Mouse (Mus musculus): ENCODE data around the gene Col4a4. TPM values are rescaled to one million over a fixed set of nuclear protein-coding genes. Genes with fewer than 3 reads are reported as not detected.

The Col4a4 gene
- polyA plus RNA-seq, 1 experiment from 2014 or later = 0.18 TPM

DNA sequence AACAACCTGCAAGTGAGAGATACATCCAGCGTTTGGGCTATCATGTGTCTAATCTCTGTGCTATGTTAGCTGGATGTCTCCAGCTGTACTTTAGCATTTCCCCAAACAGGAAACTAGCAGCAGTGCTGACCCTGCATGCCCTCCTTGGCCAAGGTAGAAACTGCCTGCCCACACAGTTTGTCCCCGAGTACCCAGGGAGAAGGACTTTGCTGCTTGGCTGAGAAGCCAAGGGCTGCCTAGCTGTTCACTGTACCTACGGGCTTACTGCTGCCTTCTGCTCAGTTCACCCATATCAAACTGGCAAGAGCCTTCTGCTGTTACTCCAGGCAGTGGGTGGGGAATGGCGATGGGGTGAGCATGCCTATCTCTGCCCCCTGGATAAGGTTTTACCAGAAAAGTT lies 3.6 kb upstream of the Col4a4 start:
- Histone ChIP-seq H3K27ac (ENCODE audit: low read length) (no peak overlapping the region), H3K27me3 (ENCODE audit: control insufficient read depth, insufficient read depth, low read depth, low read length) (peaks cover 10% of the 10 kb centered on the region), H3K9ac (ENCODE audit: low read depth, low read length) (no peak overlapping the region), H3K4me2 (ENCODE audit: low read depth, low read length) (no peak overlapping the region), H3K4me1 (ENCODE audit: control insufficient read depth, low read depth, low read length) (no peaks in the 10 kb centered on the region), H3K9me3 (replicated peaks; ENCODE audit: control insufficient read depth, low read length) (no peaks in the 10 kb centered on the region), H3K36me3 (ENCODE audit: control insufficient read depth, insufficient read depth) (no peaks in the 10 kb centered on the region), H3K4me3 (ENCODE audit: low read depth, low read length) (no peak overlapping the region)
- 27% methylated on average over 4 of the region's 4 CpGs for WGBS (ENCODE audit: insufficient replicate concordance)
- no peak for ATAC-seq (ENCODE audit: low read depth)

DNA sequence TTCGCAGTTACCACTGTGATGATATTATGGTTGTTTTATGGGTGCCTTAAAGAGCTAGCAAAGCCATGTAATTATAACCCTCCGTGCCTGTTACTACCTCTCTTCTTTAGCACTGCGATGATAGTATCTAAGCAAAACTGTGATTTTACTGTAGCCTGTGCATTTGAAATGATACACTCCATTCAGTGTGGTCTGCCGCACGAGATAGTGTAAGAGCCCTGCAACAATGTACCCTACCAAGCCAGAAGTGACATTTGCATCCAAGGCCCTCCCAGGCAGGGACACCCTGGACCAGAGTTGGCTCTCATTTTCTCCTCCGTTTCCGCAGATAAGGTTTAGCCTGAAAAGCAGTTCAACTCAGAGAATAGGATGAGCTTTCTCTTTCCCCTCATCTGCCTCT lies 668 bp downstream of the Col4a4 start:
- Histone ChIP-seq H3K36me3 (ENCODE audit: control insufficient read depth, insufficient read depth) (no peaks in the 10 kb centered on the region), H3K9me3 (replicated peaks; ENCODE audit: control insufficient read depth, low read length) (no peaks in the 10 kb centered on the region), H3K27me3 (ENCODE audit: control insufficient read depth, insufficient read depth, low read depth, low read length) (peaks cover 10% of the 10 kb centered on the region), H3K27ac (ENCODE audit: low read length) (no peak overlapping the region), H3K4me2 (ENCODE audit: low read depth, low read length) (no peak overlapping the region), H3K4me1 (ENCODE audit: control insufficient read depth, low read depth, low read length) (no peaks in the 10 kb centered on the region), H3K4me3 (ENCODE audit: low read depth, low read length) (no peak overlapping the region), H3K9ac (ENCODE audit: low read depth, low read length) (no peak overlapping the region)
- 62% methylated on average over 7 of the region's 7 CpGs for WGBS (ENCODE audit: insufficient replicate concordance)
- no peak for ATAC-seq (ENCODE audit: low read depth)

DNA sequence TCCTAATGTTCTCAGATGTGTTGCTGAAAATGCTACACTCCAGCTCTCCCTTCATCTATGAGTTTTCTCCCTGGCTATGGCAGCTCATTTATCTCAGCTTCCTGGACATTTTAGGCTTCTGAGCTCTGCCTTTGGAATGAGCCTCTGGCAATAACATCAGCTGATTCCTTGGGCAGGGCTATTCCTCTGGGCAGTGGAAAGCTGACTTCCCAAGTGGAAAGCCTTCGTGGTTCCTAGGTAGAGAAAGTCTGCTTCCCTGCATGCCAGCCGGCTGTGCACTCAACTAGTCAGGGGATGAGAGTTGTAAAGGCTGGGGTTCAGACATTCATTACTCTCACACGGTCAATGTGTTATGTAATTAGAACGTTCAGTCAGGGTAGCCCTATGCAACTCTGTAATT lies 8.3 kb downstream of the Col4a4 start:
- 49% methylated on average over 4 of the region's 4 CpGs for WGBS (ENCODE audit: insufficient replicate concordance)
- no peaks in the 10 kb centered on the region; the same call in 1 of the 2 replicates for H3K27me3 ChIP-seq (ENCODE audit: control insufficient read depth, insufficient read depth, low read depth, low read length)
- H3K27ac ChIP-seq (ENCODE audit: low read length) = no peak overlapping the region
- no peak overlapping the region for H3K9ac ChIP-seq (ENCODE audit: low read depth, low read length)
- H3K36me3 ChIP-seq (ENCODE audit: control insufficient read depth, insufficient read depth) = no peaks in the 10 kb centered on the region
- H3K4me2 ChIP-seq (ENCODE audit: low read depth, low read length) = no peak overlapping the region
- H3K9me3 ChIP-seq (replicated peaks; ENCODE audit: control insufficient read depth, low read length) = no peaks in the 10 kb centered on the region
- H3K4me3 ChIP-seq (ENCODE audit: low read depth, low read length) = no peak overlapping the region
- no peak for ATAC-seq (ENCODE audit: low read depth)
- H3K4me1 ChIP-seq (ENCODE audit: control insufficient read depth, low read depth, low read length) = no peaks in the 10 kb centered on the region

DNA sequence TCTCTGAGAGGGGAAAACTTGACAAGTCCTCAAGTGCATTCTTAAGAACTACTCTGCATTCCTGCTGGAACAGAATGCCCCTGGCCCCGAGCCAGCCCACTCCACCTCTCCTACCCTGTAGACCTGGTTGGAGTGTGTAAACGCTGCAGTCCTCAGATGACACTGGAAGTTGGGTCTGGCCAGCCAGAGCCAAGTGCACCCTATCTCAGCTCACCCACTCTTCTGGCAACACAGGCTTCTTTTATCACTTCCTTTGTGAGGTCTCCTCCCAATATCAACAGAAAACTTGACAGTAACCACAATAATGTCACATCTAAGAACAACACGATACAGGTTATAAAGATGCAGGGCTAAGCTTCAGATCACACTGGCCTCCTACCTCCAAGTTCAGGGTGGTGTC lies 8.7 kb downstream of the Col4a4 start:
- no peaks in the 10 kb centered on the region for H3K36me3 ChIP-seq (ENCODE audit: control insufficient read depth, insufficient read depth)
- H3K4me3 ChIP-seq (ENCODE audit: low read depth, low read length) = no peak overlapping the region
- 24% methylated on average over 3 of the region's 3 CpGs for WGBS (ENCODE audit: insufficient replicate concordance)
- H3K27me3 ChIP-seq (ENCODE audit: control insufficient read depth, insufficient read depth, low read depth, low read length) = no peaks in the 10 kb centered on the region; the same call in 1 of the 2 replicates
- no peak overlapping the region for H3K9ac ChIP-seq (ENCODE audit: low read depth, low read length)
- no peaks in the 10 kb centered on the region for H3K9me3 ChIP-seq (replicated peaks; ENCODE audit: control insufficient read depth, low read length)
- no peaks in the 10 kb centered on the region for H3K4me1 ChIP-seq (ENCODE audit: control insufficient read depth, low read depth, low read length)
- H3K4me2 ChIP-seq (ENCODE audit: low read depth, low read length) = no peak overlapping the region
- no peak for ATAC-seq (ENCODE audit: low read depth)
- H3K27ac ChIP-seq (ENCODE audit: low read length) = no peak overlapping the region

DNA sequence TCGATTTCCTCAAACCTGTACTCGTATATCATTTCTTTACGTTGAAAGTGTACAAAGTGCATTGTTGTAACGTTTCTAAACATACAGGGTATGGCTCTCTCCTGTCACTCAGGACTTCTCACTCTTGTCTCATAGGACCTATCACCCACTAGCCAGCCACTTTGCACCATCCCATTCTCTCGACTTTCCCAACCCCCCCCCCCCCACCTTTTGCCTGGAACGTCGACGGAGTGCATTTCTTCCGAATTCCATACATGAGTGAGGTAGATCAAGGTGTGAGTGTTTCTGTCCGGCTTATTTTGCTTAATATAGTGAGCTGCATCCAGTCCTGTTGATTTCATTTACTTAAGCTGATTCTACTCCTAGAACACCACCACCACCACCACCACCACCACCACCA lies 9.3 kb downstream of the Col4a4 start:
- Histone ChIP-seq H3K4me2 (ENCODE audit: low read depth, low read length) (no peak overlapping the region), H3K9ac (ENCODE audit: low read depth, low read length) (no peak overlapping the region), H3K27me3 (ENCODE audit: control insufficient read depth, insufficient read depth, low read depth, low read length) (no peaks in the 10 kb centered on the region; the same call in 1 of the 2 replicates), H3K36me3 (ENCODE audit: control insufficient read depth, insufficient read depth) (no peaks in the 10 kb centered on the region), H3K4me3 (ENCODE audit: low read depth, low read length) (no peak overlapping the region), H3K4me1 (ENCODE audit: control insufficient read depth, low read depth, low read length) (no peaks in the 10 kb centered on the region), H3K9me3 (replicated peaks; ENCODE audit: control insufficient read depth, low read length) (no peaks in the 10 kb centered on the region), H3K27ac (ENCODE audit: low read length) (no peak overlapping the region)
- no peak for ATAC-seq (ENCODE audit: low read depth)
- WGBS (ENCODE audit: insufficient replicate concordance) = 69% methylated on average over 10 of the region's 10 CpGs

DNA sequence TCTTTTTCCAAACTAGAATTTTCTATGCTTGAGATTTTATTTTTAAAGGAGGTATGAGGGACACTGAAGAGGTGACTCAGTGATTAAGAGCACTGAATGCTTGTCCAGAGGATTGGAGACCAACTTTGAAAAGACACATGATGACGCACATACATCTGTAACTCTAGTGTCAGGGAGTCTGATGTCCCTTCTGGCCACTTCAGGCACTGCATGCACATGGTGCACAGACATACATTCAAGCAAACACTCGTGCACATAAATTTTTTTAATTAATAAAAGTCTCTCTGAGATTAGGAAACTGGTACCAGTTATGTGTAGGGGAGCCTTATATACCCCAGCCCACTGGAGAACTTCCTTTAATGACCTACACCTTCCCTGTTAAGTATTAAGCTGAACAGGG lies 10.5 kb downstream of the Col4a4 start:
- H3K27ac ChIP-seq (ENCODE audit: low read length) = no peak overlapping the region
- H3K27me3 ChIP-seq (ENCODE audit: control insufficient read depth, insufficient read depth, low read depth, low read length) = no peaks in the 10 kb centered on the region; the same call in 1 of the 2 replicates
- no peak for ATAC-seq (ENCODE audit: low read depth)
- 45% methylated on average over 2 of the region's 2 CpGs for WGBS (ENCODE audit: insufficient replicate concordance)
- H3K36me3 ChIP-seq (ENCODE audit: control insufficient read depth, insufficient read depth) = no peaks in the 10 kb centered on the region
- H3K9ac ChIP-seq (ENCODE audit: low read depth, low read length) = no peak overlapping the region
- H3K4me2 ChIP-seq (ENCODE audit: low read depth, low read length) = no peak overlapping the region
- no peak overlapping the region for H3K4me3 ChIP-seq (ENCODE audit: low read depth, low read length)
- no peaks in the 10 kb centered on the region for H3K4me1 ChIP-seq (ENCODE audit: control insufficient read depth, low read depth, low read length)
- H3K9me3 ChIP-seq (replicated peaks; ENCODE audit: control insufficient read depth, low read length) = no peaks in the 10 kb centered on the region

DNA sequence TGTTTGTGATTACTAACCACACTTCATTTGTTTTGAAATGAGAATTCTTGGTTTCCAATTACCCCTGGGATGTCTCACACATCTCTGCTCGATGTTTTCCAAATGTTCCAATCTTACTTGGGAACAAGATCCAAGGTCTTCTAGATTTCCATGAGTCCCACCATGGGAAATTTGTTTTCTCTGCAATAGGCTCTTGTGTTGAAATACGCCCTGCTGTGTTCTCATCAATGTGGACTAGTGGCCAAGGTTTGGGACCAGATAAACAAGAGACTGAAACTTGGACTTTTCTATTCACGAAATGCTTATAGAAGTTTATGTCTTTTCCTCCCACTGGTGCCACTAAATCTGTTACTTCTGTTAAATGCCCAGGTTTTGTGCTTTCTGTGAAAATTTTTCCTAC lies 11.0 kb downstream of the Col4a4 start:
- no peak overlapping the region for H3K27ac ChIP-seq (ENCODE audit: low read length)
- no peak overlapping the region for H3K9ac ChIP-seq (ENCODE audit: low read depth, low read length)
- no peak overlapping the region for H3K4me3 ChIP-seq (ENCODE audit: low read depth, low read length)
- no peaks in the 10 kb centered on the region for H3K4me1 ChIP-seq (ENCODE audit: control insufficient read depth, low read depth, low read length)
- no peak for ATAC-seq (ENCODE audit: low read depth)
- 51% methylated on average over 3 of the region's 3 CpGs for WGBS (ENCODE audit: insufficient replicate concordance)
- H3K27me3 ChIP-seq (ENCODE audit: control insufficient read depth, insufficient read depth, low read depth, low read length) = no peaks in the 10 kb centered on the region; the same call in 1 of the 2 replicates
- no peaks in the 10 kb centered on the region for H3K36me3 ChIP-seq (ENCODE audit: control insufficient read depth, insufficient read depth)
- H3K4me2 ChIP-seq (ENCODE audit: low read depth, low read length) = no peak overlapping the region
- H3K9me3 ChIP-seq (replicated peaks; ENCODE audit: control insufficient read depth, low read length) = no peaks in the 10 kb centered on the region

DNA sequence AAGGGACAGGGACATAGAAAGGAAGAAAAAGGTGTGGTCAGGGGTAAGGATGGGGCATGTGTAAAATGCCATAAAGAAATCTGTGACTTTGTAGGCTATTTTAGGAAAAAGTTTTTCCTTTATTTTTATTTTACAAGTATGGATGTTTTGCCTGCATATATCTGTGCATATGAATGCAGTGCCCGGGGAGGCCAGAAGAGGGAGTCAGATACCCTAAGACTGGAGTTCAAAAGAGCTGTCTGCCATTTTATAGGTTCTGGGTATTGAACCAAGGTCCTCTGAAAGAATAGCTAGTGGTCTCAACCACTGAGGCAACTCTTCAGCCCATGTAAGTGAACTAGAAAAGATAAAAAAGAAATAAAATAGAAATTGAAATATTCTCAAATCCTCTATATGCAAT lies 14.9 kb downstream of the Col4a4 start:
- Histone ChIP-seq H3K9me3 (replicated peaks; ENCODE audit: control insufficient read depth, low read length) (no peaks in the 10 kb centered on the region), H3K9ac (ENCODE audit: low read depth, low read length) (no peak overlapping the region), H3K27me3 (ENCODE audit: control insufficient read depth, insufficient read depth, low read depth, low read length) (no peaks in the 10 kb centered on the region), H3K27ac (ENCODE audit: low read length) (no peak overlapping the region), H3K36me3 (ENCODE audit: control insufficient read depth, insufficient read depth) (no peaks in the 10 kb centered on the region), H3K4me1 (ENCODE audit: control insufficient read depth, low read depth, low read length) (no peaks in the 10 kb centered on the region), H3K4me2 (ENCODE audit: low read depth, low read length) (no peak overlapping the region), H3K4me3 (ENCODE audit: low read depth, low read length) (no peak overlapping the region)
- WGBS (ENCODE audit: insufficient replicate concordance) = 41% methylated on average over 1 of the region's 1 CpGs
- ATAC-seq (ENCODE audit: low read depth) = no peak

DNA sequence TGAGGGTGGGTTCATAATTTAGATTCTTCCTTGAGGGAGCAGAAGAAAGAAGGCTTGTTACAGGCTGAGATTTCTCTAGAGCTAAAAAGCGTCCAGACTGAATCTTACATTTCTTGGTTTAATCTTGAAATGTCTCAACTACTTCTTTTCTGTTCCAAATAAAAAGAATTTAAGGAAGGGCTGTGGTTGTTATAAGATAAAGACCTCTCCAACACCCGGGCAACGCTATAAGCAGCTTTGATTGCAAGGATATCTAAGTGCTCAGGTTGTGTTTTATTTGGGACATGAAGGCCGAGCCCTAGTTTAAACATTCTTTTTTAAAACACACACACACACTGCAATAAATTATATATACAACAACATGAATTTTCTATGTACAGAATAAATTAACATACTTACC lies 17.2 kb downstream of the Col4a4 start:
- no peaks in the 10 kb centered on the region for H3K9me3 ChIP-seq (replicated peaks; ENCODE audit: control insufficient read depth, low read length)
- H3K9ac ChIP-seq (ENCODE audit: low read depth, low read length) = no peak overlapping the region
- no peaks in the 10 kb centered on the region for H3K4me1 ChIP-seq (ENCODE audit: control insufficient read depth, low read depth, low read length)
- no peaks in the 10 kb centered on the region for H3K36me3 ChIP-seq (ENCODE audit: control insufficient read depth, insufficient read depth)
- H3K4me3 ChIP-seq (ENCODE audit: low read depth, low read length) = no peak overlapping the region
- ATAC-seq (ENCODE audit: low read depth) = no peak
- WGBS (ENCODE audit: insufficient replicate concordance) = 53% methylated on average over 4 of the region's 4 CpGs
- H3K27me3 ChIP-seq (ENCODE audit: control insufficient read depth, insufficient read depth, low read depth, low read length) = no peaks in the 10 kb centered on the region
- no peak overlapping the region for H3K4me2 ChIP-seq (ENCODE audit: low read depth, low read length)
- H3K27ac ChIP-seq (ENCODE audit: low read length) = no peak overlapping the region

DNA sequence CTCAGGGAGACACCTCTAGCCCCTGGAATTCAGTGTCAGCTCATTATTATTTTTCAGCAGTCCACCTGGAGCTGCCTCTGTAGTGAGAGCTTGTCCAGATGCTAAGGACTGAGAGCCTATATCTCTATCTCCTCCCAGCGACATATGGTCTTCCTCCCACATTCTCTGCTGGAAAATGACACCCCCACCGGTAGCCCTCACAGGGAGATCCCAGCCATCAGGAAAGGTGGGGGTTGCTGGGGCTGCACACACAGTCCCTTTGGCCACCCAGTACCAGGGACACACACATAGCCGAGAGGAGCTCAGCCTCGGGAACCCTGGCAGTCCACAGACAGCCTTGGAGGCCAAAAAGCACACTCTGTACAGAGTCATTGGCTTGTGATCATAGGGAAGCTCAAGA lies 26.4 kb downstream of the Col4a4 start:
- 59% methylated on average over 4 of the region's 4 CpGs for WGBS (ENCODE audit: insufficient replicate concordance)
- no peak for ATAC-seq (ENCODE audit: low read depth)
- H3K27ac ChIP-seq (ENCODE audit: low read length) = no peak overlapping the region

More for the DNA sequence above, 26.4 kb downstream of the Col4a4 start:
- H3K4me3 ChIP-seq (ENCODE audit: low read depth, low read length) = no peak overlapping the region
- no peaks in the 10 kb centered on the region for H3K9me3 ChIP-seq (replicated peaks; ENCODE audit: control insufficient read depth, low read length)
- H3K36me3 ChIP-seq (ENCODE audit: control insufficient read depth, insufficient read depth) = no peaks in the 10 kb centered on the region
- no peak overlapping the region for H3K9ac ChIP-seq (ENCODE audit: low read depth, low read length)
- no peaks in the 10 kb centered on the region for H3K4me1 ChIP-seq (ENCODE audit: control insufficient read depth, low read depth, low read length)
- no peak overlapping the region for H3K4me2 ChIP-seq (ENCODE audit: low read depth, low read length)
- no peaks in the 10 kb centered on the region for H3K27me3 ChIP-seq (ENCODE audit: control insufficient read depth, insufficient read depth, low read depth, low read length)
